Mouse (Mus musculus) layer of hippocampus, postnatal 14 days (tissue): Measurements from ENCODE around the gene Dedd2. TPM values are rescaled to one million over a fixed set of nuclear protein-coding genes. Genes with fewer than 3 reads are reported as not detected.

Experiments used
- DNase-seq, 2 experiments: peaks; one replicate each; pipeline ENCODE4 v3.0.0; 2021 to 2022; ENCODE audit warnings: low spot score in 2 of 2, mixed read lengths in 1 of 2
- total RNA-seq, 2 experiments: library from RNA; stranded (reverse); gene quantifications; 2 replicates each; pipeline ENCODE4 v1.2.3; 2021

Gene Dedd2
- total RNA-seq, 2 experiments from 2014 or later: 24.9 to 25.6 TPM

DNA sequence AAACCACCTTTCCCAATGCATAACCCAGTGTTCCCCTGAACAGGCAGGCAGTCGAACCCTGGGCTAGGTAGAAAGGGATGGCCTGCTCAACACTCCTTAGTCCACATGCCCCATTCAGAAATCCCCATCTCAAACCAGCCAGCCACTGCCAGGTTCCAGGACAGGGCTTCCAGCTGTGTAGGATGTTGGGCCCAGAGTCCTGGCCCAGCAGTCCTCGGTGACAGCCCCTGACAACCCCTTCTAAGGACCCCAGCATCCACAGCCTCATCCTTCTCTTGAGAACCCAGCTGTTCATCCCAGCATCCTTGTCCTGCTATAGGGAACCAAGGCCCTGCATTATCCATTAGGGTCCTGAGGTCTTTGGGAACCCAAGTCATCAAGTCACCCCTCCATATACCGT, 27.1 kb upstream of the Dedd2 start:
- DNase-seq: no peak

- DNase-seq: no peak
These were observed 26.3 kb upstream of the Dedd2 start for GRCm38 (mm10) chr7:25246759-25247137.

DNA sequence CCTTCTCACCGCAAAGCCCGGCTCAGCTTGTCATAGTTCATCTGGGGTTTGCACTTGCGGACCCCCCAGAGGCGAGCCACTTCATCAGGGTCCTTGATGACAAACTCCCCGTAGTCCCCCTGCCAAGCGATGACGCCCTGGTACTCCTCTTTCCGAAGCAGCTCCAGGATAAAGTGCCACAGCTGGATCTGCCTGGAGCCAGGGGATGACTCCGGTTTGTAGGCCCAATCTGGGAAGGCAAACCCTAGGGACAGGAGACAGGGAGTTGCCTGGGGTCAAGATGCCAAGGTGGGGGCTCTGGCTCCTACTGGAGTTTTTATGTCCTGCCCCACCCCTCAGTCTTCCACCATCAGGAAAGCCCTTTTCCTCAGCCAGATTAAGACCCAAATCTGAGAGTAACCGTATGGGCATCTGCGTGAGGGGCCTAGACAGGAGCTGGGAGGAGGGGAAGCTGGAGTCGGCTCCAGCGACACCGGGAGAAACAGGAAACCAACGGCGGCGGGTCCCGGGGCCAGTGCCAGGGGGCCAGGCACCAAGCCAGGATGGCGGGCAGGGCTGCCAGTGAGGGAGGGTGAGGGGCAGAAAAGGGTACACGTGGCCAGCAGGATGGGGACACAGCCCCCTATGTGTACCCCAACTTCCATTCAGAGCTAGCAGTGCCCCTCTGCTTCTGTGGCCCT, 25.8 kb upstream of the Dedd2 start:
- DNase-seq: peak; percentile 83 to 87

GRCm38 (mm10) chr7:25244562-25245369, 24.4 kb upstream of the Dedd2 start:
- no peak for DNase-seq

- DNase-seq: no peak
These were observed 22.9 kb upstream of the Dedd2 start for GRCm38 (mm10) chr7:25243361-25243760.

- peak; percentile 75 to 85 for DNase-seq
These were observed 20.6 kb upstream of the Dedd2 start for GRCm38 (mm10) chr7:25241062-25241461.

- no peak for DNase-seq
These were observed 20.2 kb upstream of the Dedd2 start for GRCm38 (mm10) chr7:25240631-25241030.

DNA sequence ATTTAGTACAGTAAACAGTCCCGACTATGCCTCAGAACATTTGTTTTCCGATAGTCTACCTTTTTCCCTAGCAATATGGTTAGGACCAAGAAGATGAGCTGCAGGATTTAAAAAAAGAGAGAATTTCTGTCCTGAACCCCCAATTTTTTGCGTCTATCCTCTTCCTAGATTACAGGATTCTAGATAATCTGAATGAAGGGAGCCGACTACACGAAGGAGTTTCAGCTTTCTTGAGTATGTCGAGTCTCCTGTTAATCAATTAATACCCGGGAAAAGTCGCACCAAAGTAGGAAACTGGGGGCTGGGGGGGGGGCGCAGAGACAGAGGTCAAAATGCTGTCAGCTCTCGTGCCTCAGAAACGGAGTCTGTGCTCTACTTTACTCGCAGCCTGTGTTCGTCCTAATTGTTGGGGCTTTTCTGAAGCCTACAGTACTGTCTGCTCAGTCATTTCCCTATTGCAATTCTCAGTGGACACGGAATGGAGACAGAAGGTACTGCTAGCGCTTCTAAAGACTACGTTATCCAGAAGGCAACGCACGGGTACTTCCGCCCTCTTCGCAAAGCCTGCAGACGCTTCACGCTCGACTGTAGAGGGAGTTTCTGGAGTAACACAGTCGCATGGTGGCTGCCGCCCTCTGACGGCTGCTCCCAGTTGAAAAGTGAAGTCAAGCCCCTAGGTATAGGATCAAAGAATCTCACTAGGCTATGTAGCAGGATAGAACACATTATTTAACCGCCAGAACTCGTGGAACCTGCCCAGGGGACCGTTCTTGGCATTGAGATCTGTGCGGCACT, 18.6 kb upstream of the Dedd2 start:
- peak; percentile 83 to 93 for DNase-seq

GRCm38 (mm10) chr7:25238015-25238706, 17.7 kb upstream of the Dedd2 start:
- DNase-seq: peak; percentile 97 to 98

DNA sequence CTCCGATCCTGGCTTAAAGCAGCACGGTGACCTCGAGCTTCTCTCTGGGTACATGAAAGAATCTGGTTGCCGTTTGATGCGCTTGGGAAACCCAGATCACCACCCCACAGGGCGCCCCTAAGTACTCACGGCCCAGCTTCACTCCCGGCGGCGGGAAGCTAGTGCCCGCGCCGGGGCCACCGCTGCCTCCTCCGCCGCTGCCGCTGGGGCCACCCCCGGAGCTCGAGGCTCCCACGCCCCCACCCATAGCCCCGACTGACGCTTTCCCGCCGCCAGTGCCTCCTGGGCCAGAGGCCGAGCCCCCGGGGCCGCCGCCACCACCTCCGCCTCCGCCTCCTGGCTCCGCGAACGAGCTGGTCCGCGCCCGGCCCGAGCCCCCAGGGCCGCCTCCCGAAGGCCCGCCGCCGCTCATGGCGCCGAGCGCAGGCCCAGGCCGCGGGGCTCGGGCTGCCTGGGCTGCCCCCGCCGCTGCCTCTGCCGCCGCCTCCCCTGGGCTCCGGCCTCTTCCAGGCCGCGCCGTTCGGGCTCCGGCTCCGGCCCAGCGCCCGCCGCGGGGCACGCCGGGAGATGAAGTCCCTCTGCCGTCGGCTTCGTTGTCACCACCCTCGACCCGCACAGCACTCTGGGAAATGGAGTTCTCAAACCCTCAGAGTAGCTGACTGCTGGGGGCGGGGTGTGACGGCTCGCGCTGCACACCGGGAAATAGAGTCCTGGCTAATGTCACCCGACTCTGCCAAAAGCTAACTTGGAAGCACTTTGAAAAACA, 17.0 kb upstream of the Dedd2 start, which contains the start of gene Gsk3a:
TSS of gene Gsk3a (minus strand) at position 603 of the 766 bp plus-strand sequence.
- DNase-seq: peak in 1 of 2 experiments; percentile 99

- DNase-seq: no peak
These were observed 15.1 kb upstream of the Dedd2 start for GRCm38 (mm10) chr7:25235526-25235925.

- DNase-seq: no peak
These were observed 12.6 kb upstream of the Dedd2 start for GRCm38 (mm10) chr7:25233061-25233460.

DNA sequence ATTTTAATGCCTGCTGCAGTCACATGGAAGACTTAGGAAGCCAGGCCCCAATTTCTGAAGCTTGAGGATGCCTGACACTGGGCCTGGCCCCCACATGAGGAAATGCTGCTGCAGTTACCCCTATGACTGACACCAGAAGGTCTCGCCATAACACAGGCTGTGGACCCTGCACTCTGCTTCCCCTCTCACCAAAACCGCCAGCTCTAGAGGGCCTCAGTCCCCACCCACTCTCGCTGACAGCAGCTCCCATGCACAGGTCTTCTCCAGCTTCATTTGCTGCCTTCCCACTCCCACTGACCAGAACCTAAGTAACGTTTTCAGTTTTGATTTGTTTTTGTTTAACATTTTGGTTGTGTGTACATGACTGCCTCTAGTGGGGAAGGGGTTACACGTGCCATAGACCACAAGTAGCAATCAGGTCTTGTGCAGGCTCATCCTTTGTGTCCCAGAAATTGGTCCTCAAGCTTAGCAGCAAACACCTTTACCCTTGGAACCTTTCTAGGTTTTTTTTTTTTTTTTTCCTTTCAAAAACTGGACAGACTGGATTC, 11.8 kb upstream of the Dedd2 start:
- DNase-seq: no peak

DNA sequence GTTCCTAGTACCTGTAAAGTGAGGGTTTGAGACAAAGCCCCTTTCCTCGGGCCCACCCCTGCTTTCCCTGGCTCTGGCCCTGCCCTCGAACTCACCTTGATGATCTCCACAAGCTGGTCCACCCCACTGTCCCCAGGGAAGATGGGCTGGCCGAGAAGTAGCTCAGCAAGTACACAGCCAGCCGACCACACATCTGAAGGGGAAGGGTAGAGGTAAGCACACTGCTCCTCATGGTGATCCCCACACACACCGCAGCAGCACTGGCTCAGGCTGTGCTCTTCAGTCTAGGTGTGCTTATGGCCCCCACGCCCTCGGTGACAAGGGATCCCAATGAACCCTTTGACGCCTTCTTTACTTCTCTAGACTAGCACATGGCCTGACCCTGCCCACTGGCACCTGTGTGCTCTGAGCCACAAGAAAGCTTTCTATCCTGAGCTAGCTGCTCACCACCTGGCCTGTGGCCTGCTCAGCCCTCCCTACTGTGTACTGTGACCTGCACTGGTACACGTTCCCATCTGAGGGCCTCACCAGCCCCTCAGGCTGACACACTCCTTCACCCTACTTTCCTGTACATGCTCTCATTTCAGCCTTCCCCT, 10.4 kb upstream of the Dedd2 start:
- no peak for DNase-seq

- DNase-seq: peak in 1 of 2 experiments; percentile 69
These were observed 7.3 kb upstream of the Dedd2 start for GRCm38 (mm10) chr7:25227523-25228300.

- DNase-seq: no peak
These were observed 2.0 kb upstream of the Dedd2 start for GRCm38 (mm10) chr7:25222275-25222967.

- DNase-seq: peak; percentile 97 to 99
These were observed 878 bp upstream of the Dedd2 start, which contains the start of gene Zfp526 for GRCm38 (mm10) chr7:25221102-25221883. TSS of gene Zfp526 (plus strand) at chr7:25221425.
